8 mouse cellular contexts compared by ENCODE assay signal in the genomic region with DNA sequence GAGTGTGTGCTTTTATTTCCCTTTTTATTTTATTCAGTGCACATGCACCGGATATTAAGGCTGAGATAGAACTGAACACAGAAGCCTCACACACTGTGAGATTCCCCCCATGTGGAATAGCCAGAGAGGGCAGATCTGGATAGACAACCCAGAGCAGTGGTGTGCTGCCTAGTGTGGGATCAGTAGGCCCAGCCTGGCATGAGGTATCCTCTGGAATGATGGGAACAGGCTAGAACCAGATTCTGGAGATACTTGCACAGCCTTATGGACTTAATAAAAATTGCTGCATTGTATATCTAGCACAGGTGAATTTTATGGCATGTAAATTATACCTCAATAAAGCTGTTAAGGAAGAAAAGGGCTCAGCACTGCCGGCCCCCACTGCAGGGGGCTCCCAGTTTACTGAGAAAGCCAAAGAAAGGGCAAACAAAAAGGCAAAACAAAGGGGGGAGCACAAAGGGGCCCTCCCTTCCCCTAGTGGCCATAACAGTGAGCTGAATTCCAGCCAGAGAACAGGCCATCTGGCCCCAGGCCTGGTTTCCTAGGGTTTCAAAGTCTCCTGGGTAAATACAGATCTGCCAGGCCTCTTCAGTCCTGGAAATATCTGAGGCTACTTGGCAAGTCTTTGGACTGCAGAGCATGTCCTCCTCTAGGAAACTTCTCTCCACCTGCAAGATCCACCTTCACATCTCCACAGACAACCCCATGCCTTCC.
DNase-seq lines count a peak whose midpoint lies in the region; ATAC-seq lines count a peak whose summit lies in the region.

No protein-coding gene starts in this region.

- no peaks in the 10 kb centered on the region for H3K4me1 ChIP-seq in kidney, embryonic 16.5 days (ENCODE audit: insufficient read depth, low read length)
- H3K4me1 ChIP-seq in heart, embryonic 16.5 days (ENCODE audit: control insufficient read depth, insufficient read depth, low read length): peaks cover 7% of the 10 kb centered on the region

- H3K4me3 ChIP-seq in kidney, embryonic 16.5 days (ENCODE audit: low read length): no peak overlapping the region
- no peak overlapping the region for H3K4me3 ChIP-seq in heart, embryonic 16.5 days (ENCODE audit: low read length)

- DNase-seq in kidney, adult 9 months: peak; percentile 37
- DNase-seq in cerebellum, adult 9-10 months: peak; percentile 73
- DNase-seq in lung, adult 18-20 months: peak; percentile 46 to 53
- no peak for DNase-seq in spleen, postnatal 36 days (ENCODE audit: low spot score in 2 of 2)
- no peak for DNase-seq in spleen, postnatal 4 days (ENCODE audit: low spot score in 2 of 2)

- H3K9ac ChIP-seq in kidney, embryonic 16.5 days (replicated peaks; ENCODE audit: low read length): no peak overlapping the region
- H3K9ac ChIP-seq in heart, embryonic 16.5 days (ENCODE audit: low read length): no peak overlapping the region

- H3K36me3 ChIP-seq in kidney, embryonic 16.5 days (ENCODE audit: insufficient read depth, low read length): no peaks in the 10 kb centered on the region
- H3K36me3 ChIP-seq in heart, embryonic 16.5 days (ENCODE audit: control insufficient read depth, insufficient read depth): no peaks in the 10 kb centered on the region

- no peaks in the 10 kb centered on the region for H3K9me3 ChIP-seq in kidney, embryonic 16.5 days (ENCODE audit: low read length)
- no peaks in the 10 kb centered on the region for H3K9me3 ChIP-seq in heart, embryonic 16.5 days (replicated peaks; ENCODE audit: control insufficient read depth, low read length)

- ATAC-seq in kidney, embryonic 16.5 days (ENCODE audit: low FRiP score, low TSS enrichment): no peak
- peak; percentile 72 for ATAC-seq in heart, embryonic 16.5 days (replicated peaks; ENCODE audit: extremely low read depth, insufficient read depth, low FRiP score)
- ATAC-seq in frontal cortex, adult (ENCODE audit: low TSS enrichment): no peak

- H3K4me2 ChIP-seq in kidney, embryonic 16.5 days (replicated peaks; ENCODE audit: low read depth, low read length): no peak overlapping the region
- no peak overlapping the region for H3K4me2 ChIP-seq in heart, embryonic 16.5 days (ENCODE audit: low read depth, low read length)

- 65% methylated on average over 2 of the region's 2 CpGs for WGBS in kidney, embryonic 16.5 days
- WGBS in heart, embryonic 16.5 days: 63% methylated on average over 2 of the region's 2 CpGs

- H3K27ac ChIP-seq in kidney, embryonic 16.5 days (ENCODE audit: low read length): no peak overlapping the region
- H3K27ac ChIP-seq in heart, embryonic 16.5 days (ENCODE audit: low read length): peak overlapping the region; percentile 15; the same call in 1 of the 2 replicates

- H3K27me3 ChIP-seq in kidney, embryonic 16.5 days (ENCODE audit: insufficient read depth, low read length): no peaks in the 10 kb centered on the region
- no peaks in the 10 kb centered on the region for H3K27me3 ChIP-seq in heart, embryonic 16.5 days (ENCODE audit: control insufficient read depth, insufficient read depth, low read length)

Comparison
In these comparisons a context has a peak if more than half of its experiments do, and no peak if none do; other contexts are left out.
1. DNase-seq: peak in kidney, adult 9 months (single experiment), cerebellum, adult 9-10 months (single experiment) and lung, adult 18-20 months (2 of 2); none in spleen, postnatal 36 days (0 of 2) and spleen, postnatal 4 days (0 of 2).